Mouse (Mus musculus) left cerebral cortex, postnatal 4 days (tissue): ENCODE results near the gene Gm28102. TPM values are rescaled to one million over a fixed set of nuclear protein-coding genes. Genes with fewer than 3 reads are reported as not detected.
"Not testable (repeated sequence)": the region's sequence is repeated elsewhere in the genome, so short reads cannot be mapped to it uniquely, and the experiment has no call there.

Source experiments
- DNase-seq: peaks from one replicate; pipeline ENCODE4 v3.0.0-alpha.2; 2022
- intact Hi-C: fragments of 180-260 bp; cut with DNase I; formaldehyde crosslinking; loops from one replicate; pipeline ENCODE4 v1.15.1; 2025
- total RNA-seq, 2 experiments: library from RNA; stranded (reverse); gene quantifications; 2 replicates each; pipeline ENCODE4 v1.2.3; 2021

The Gm28102 gene
- total RNA-seq: not detected

GRCm38 (mm10) chrY:88053015-88053414, at the start of gene Gm28102:
TSS of gene Gm28102 (plus strand) at chrY:88053315.
- DNase-seq, intact Hi-C loops: not testable (repeated sequence)
